Comparison of ENCODE assay signal across 25 mouse cellular contexts in the genomic region with DNA sequence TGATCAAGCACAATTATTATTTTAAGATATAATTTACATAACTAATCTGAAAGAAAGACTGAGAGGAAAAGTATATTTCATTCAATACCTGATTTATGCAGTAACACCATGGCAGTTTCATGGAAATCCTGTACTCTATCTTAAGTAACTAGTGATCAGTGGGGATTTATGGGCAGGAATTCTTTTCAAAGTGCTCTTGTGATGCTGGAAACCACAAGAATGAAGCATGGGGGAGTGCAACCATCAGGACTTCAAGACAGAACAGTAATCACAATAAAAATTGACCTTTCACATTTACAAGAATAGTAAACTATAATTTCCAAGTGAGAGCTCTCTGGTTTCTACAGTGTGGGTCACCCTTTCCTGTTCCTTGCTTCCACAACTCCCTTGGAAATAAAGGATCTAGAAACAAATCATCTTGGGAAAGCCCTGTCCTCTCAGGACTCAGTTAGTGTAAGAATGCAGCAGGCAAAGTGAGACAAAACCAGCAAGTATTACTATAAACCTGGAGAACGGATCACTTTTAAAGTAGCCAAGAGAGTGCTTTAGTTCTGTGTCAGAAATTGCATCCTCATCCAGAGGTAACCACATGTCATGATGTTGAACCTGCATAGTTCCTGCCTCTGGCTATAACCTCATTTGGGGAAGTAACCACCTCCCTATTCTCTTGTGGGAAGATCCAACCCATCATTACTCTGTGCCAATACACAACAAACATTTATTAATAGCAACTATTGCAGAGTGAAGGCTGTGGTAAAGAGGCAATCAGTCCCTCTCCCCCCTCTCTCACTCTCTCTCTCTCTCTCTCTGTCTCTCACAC.
A peak's percentile ranks its signal among the peaks of the same experiment; 100 is the strongest.
DNase-seq lines count a peak whose midpoint lies in the region; ATAC-seq and TF ChIP-seq lines count a peak whose summit lies in the region.
"Had no signal": no experiment of that assay in that cellular context is flagged by ENCODE, and none has a peak within 500 bp of the region (broad histone marks: within the 10 kb centered on the region; RNA-seq: fewer than 3 reads in every experiment).

No protein-coding gene starts in this region.

- no peak overlapping the region for H3K27ac ChIP-seq in kidney, postnatal 0 days
- H3K27ac ChIP-seq: forebrain, embryonic 15.5 days; heart, embryonic 15.5 days; hindbrain, embryonic 14.5 days; limb, embryonic 13.5 days; lung, embryonic 15.5 days; midbrain, embryonic 12.5 days; neural tube, embryonic 15.5 days had no signal

- no peak for TF ChIP-seq CTCF in kidney, postnatal 0 days (IDR thresholded peaks at IDR 0.05; ENCODE audit: low read depth)

- no peaks in the 10 kb centered on the region for H3K36me3 ChIP-seq in kidney, postnatal 0 days (ENCODE audit: insufficient read depth, low read length)
- H3K36me3 ChIP-seq: forebrain, embryonic 15.5 days; G1E; heart, embryonic 15.5 days; midbrain, embryonic 12.5 days; neural tube, embryonic 15.5 days had no signal

- intact Hi-C loops in heart, postnatal 10 days (cut with DNase I): no loop called here

- WGBS in kidney, postnatal 0 days: 30% methylated on average over 1 of the region's 1 CpGs

- no peaks in the 10 kb centered on the region for H3K4me1 ChIP-seq in kidney, postnatal 0 days (replicated peaks; ENCODE audit: insufficient read depth, low read length)
- H3K4me1 ChIP-seq: forebrain, embryonic 15.5 days; heart, embryonic 15.5 days; limb, embryonic 13.5 days; lung, embryonic 15.5 days; midbrain, embryonic 12.5 days; neural tube, embryonic 15.5 days had no signal

- H3K9me3 ChIP-seq in kidney, postnatal 0 days (replicated peaks; ENCODE audit: low read length): no peaks in the 10 kb centered on the region
- H3K9me3 ChIP-seq: forebrain, embryonic 15.5 days; G1E; heart, embryonic 15.5 days; limb, embryonic 13.5 days; lung, embryonic 15.5 days; midbrain, embryonic 12.5 days; neural tube, embryonic 15.5 days had no signal

- H3K27me3 ChIP-seq in kidney, postnatal 0 days (ENCODE audit: insufficient read depth, low read length): no peaks in the 10 kb centered on the region
- H3K27me3 ChIP-seq: forebrain, embryonic 15.5 days; heart, embryonic 15.5 days; limb, embryonic 13.5 days; lung, embryonic 15.5 days; midbrain, embryonic 12.5 days; neural tube, embryonic 15.5 days had no signal

- H3K4me2 ChIP-seq in kidney, postnatal 0 days (ENCODE audit: low read length): no peak overlapping the region
- H3K4me2 ChIP-seq: forebrain, embryonic 15.5 days; heart, embryonic 15.5 days; hindbrain, embryonic 14.5 days; limb, embryonic 13.5 days; liver, embryonic 11.5 days; lung, embryonic 15.5 days; midbrain, embryonic 12.5 days; neural tube, embryonic 15.5 days had no signal

- ATAC-seq in kidney, postnatal 0 days (replicated peaks; ENCODE audit: low FRiP score, low read depth): peak; percentile 17; the same call in 1 of the 2 replicates
- ATAC-seq in megakaryocyte progenitor cell, adult 5-6 weeks (replicated peaks; ENCODE audit: poor library complexity): peak; percentile 55; the same call in 1 of the 2 replicates
- ATAC-seq: activated CD4-positive, CD25-positive, alpha-beta regulatory T cell, adult 4 months; forebrain, embryonic 15.5 days had no signal

- H3K9ac ChIP-seq in kidney, postnatal 0 days (ENCODE audit: low read depth, low read length): no peak overlapping the region
- H3K9ac ChIP-seq: forebrain, embryonic 15.5 days; heart, embryonic 15.5 days; hindbrain, embryonic 14.5 days; limb, embryonic 13.5 days; lung, embryonic 15.5 days; midbrain, embryonic 12.5 days; neural tube, embryonic 15.5 days had no signal

- no peak overlapping the region for H3K4me3 ChIP-seq in kidney, postnatal 0 days (replicated peaks; ENCODE audit: low read depth, low read length)
- H3K4me3 ChIP-seq: forebrain, embryonic 15.5 days; heart, embryonic 15.5 days; limb, embryonic 13.5 days; lung, embryonic 15.5 days; midbrain, embryonic 12.5 days; neural tube, embryonic 15.5 days had no signal

- peak; percentile 89 for DNase-seq in kidney, postnatal 0 days (ENCODE audit: low spot score)
- no peak for DNase-seq in kidney, adult 9 months
- DNase-seq in Muller cell, postnatal 12 days (ENCODE audit: inconsistent ontology term): peak; percentile 32
- DNase-seq in gastrocnemius, postnatal 25 days: no peak
- DNase-seq in heart, postnatal 10 days: no peak
- DNase-seq: adrenal gland, adult 2 months; adrenal gland, postnatal 36 days; cerebellum, adult 18-20 months; cerebellum, postnatal 10 days; heart, postnatal 4 days; kidney, adult 11 months; kidney, postnatal 14 days; retina, postnatal 1 day; right cerebral cortex, postnatal 14 days had no signal

Comparison
In these comparisons a context has a peak if more than half of its experiments do, and no peak if none do; other contexts are left out.
1. DNase-seq: peak in kidney, postnatal 0 days (single experiment) and Muller cell, postnatal 12 days (single experiment); none in kidney, adult 9 months (single experiment), gastrocnemius, postnatal 25 days (single experiment) and heart, postnatal 10 days (0 of 2).